Mouse (Mus musculus) neutrophil, adult 83 days (primary cell): ENCODE results near the gene Yy2. TPM values are rescaled to one million over a fixed set of nuclear protein-coding genes. Genes with fewer than 3 reads are reported as not detected.

ENCODE experiments used
- total RNA-seq, 2 experiments: library from RNA; stranded (reverse); gene quantifications; one replicate each; pipeline ENCODE4 v1.2.4; 2023

Gene Yy2
- total RNA-seq: under 1 TPM in 1 of 2 experiments, not detected in 1; 0.46 TPM

GRCm38 (mm10) chrX:157568840-157569239 lies at the start of gene Yy2:
TSS of gene Yy2 (minus strand) at chrX:157568985.

GRCm38 (mm10) chrX:157598186-157598996 lies 29.6 kb upstream of the Yy2 start, which contains the start of gene Mbtps2:
TSS of gene Mbtps2 (minus strand) at chrX:157598715.

Other genes starting within 250 kb of the Yy2 start
- 1 to 10 TPM in 1 of 2 experiments, under 1 TPM in 1; 0.64 to 1.4 TPM for gene Phex, start 153.7 kb downstream of the Yy2 start, total RNA-seq
- 10 to 100 TPM; 11.6 to 14.8 TPM for gene Sms, start 76.7 kb downstream of the Yy2 start, total RNA-seq
- gene Mbtps2, start 29.7 kb upstream of the Yy2 start, total RNA-seq: 10 to 100 TPM in 1 of 2 experiments, 1 to 10 TPM in 1; 9.6 to 11.0 TPM
- not detected for gene Smpx, start 129.9 kb upstream of the Yy2 start, total RNA-seq
- not detected for gene Klhl34, start 249.4 kb upstream of the Yy2 start, total RNA-seq